Mouse (Mus musculus) CD8-positive naive resting alpha-beta T cell, adult 57 days (primary cell): ENCODE results near the gene Stag2. TPM values are rescaled to one million over a fixed set of nuclear protein-coding genes. Genes with fewer than 3 reads are reported as not detected.

ENCODE experiments used
- total RNA-seq: library from RNA; stranded (reverse); gene quantifications from one replicate; pipeline ENCODE4 v1.2.4, GENCODE M21; 2023

Gene Stag2
- 117 TPM for total RNA-seq

DNA sequence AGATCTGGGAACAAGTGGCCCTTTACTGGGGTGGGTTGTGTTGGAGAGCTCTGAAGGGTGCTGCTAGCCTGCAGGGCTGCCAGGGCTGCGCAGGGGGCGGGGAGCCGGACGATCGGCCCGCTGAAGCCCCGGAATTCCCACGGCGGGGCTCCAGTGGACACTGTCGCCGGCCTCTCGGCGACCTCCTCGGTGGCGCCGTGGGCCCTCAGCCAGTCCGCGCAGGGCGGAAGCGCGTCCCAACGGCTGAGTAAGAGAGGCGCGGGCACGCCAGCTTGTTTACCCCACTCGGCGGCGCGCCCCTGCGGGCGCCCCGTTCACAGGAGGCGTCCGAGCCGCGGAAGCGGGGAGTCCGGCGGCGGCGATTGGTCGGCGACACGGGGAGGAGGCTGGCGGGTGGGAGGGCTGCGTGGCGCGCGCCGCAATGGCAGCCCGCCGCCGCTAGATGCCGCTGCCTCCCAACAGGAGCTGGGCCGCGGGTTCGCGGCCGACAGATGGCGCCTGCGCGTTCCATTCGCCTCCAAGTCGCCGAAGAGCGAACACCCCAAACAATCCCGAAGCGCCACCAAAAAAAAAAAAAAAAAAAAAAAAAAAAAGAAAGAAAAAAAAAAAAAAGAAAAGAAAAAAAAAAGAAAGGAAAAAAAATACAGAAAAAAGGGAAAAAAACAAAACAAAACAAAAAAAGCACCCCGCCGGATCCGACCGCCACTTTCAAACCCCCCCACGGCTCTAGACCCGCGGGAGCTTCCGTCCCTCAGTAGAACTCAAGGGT is at the start of gene Stag2:
Stag2 (plus strand) TSS at position 530 of the 769 bp plus-strand sequence.

Other genes with a start within 250 kb of the Stag2 start
- gene Thoc2, start 228.6 kb upstream of the Stag2 start, total RNA-seq, result 96.0 TPM
- 32.0 TPM for gene Xiap, start 89.6 kb upstream of the Stag2 start, total RNA-seq